Mouse (Mus musculus): ENCODE data around the gene Camk1g. TPM values are rescaled to one million over a fixed set of nuclear protein-coding genes. Genes with fewer than 3 reads are reported as not detected.

Camk1g gene
- polyA plus RNA-seq (2015; fragmentation: Nextera tagmentation; extraction: Ambion mirVana): 0.77 and 1.1 TPM in 2 replicates

GRCm38 (mm10) chr1:193370096-193370495, at the start of gene Camk1g:
Gene Camk1g, minus strand, starts transcription at chr1:193370298.

Other genes starting within 250 kb of the Camk1g start
- gene Diexf, start 240.0 kb downstream of the Camk1g start, polyA plus RNA-seq (2015; fragmentation: Nextera tagmentation; extraction: Ambion mirVana): 2.4 and 3.1 TPM in 2 replicates
- 4.1 and 4.9 TPM in 2 replicates for gene Irf6, start 217.2 kb downstream of the Camk1g start, polyA plus RNA-seq (2015; fragmentation: Nextera tagmentation; extraction: Ambion mirVana)
- gene A130010J15Rik, start 202.3 kb downstream of the Camk1g start, polyA plus RNA-seq (2015; fragmentation: Nextera tagmentation; extraction: Ambion mirVana): 12.3 and 13.9 TPM in 2 replicates
- 107 and 114 TPM in 2 replicates for gene Traf3ip3, start 168.6 kb downstream of the Camk1g start, polyA plus RNA-seq (2015; fragmentation: Nextera tagmentation; extraction: Ambion mirVana)
- 1.7 and 1.9 TPM in 2 replicates for gene Lamb3, start 162.6 kb downstream of the Camk1g start, polyA plus RNA-seq (2015; fragmentation: Nextera tagmentation; extraction: Ambion mirVana)
- 5.8 and 12.4 TPM in 2 replicates for gene Hsd11b1, start 106.2 kb downstream of the Camk1g start, polyA plus RNA-seq (2015; fragmentation: Nextera tagmentation; extraction: Ambion mirVana)
- 87.2 and 211 TPM in 2 replicates for gene G0s2, start 97.1 kb downstream of the Camk1g start, polyA plus RNA-seq (2015; fragmentation: Nextera tagmentation; extraction: Ambion mirVana)

All from skeletal muscle tissue, postnatal 0 days (tissue).